Mouse (Mus musculus) mesoderm, embryonic 11.5 days (tissue): ENCODE data around the gene Mkrn1.
"Not testable (repeated sequence)": the region's sequence is repeated elsewhere in the genome, so short reads cannot be mapped to it uniquely, and the experiment has no call there.

ENCODE experiments used
- DNase-seq: peaks from one replicate; pipeline ENCODE4 v3.0.0-alpha.2; 2012; ENCODE audit warnings: low read depth, low spot score

Mkrn1 gene

DNA sequence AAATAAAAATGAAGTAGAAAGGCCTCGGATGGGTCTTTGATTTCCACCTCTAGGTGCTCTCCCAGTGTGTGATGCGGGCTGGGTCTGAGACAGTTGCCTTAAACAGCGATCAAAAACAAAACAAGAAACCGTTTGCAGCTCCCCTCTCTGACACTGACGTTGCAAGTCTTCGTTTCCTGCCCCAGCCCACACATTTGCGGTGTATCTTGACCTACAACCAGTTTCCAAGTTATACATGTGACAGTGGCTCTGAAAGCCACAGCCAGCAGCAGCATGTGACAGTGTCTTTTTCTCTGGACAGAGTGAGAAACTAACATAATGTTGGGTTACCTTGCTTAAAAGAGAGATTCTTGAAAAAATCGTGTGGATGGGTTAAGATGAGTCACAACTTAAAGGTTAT lies 40.5 kb downstream of the Mkrn1 start:
- DNase-seq: no peak

GRCm38 (mm10) chr6:39379224-39379623 lies 41.0 kb downstream of the Mkrn1 start:
- DNase-seq: no peak

GRCm38 (mm10) chr6:39378161-39378835 lies 42.0 kb downstream of the Mkrn1 start:
- DNase-seq: not testable (repeated sequence)

GRCm38 (mm10) chr6:39377311-39377827 lies 42.9 kb downstream of the Mkrn1 start, which contains the start of gene Slc37a3:
Gene Slc37a3, minus strand, starts transcription at chr6:39377675.
- DNase-seq: peak; percentile 84

DNA sequence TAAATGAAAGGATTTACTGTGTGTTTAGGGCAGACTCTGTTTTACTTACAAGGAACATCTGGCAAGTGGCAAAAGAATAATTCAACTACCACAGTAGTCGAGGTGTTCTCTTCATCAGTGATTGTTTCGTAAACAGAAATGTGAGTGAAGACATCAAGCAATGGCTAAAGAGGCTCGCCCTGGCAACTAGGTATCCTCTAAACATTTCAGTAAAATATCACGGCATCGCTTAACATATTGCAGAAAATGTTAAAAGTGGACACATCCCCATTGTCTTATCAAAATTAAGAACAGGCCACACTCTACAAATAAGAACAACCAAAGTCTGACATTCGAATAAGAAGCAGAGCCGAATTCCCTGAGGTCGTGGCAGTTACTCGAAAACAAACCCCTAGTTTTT lies 43.5 kb downstream of the Mkrn1 start:
- no peak for DNase-seq

- peak; percentile 76 for DNase-seq
Observed at GRCm38 (mm10) chr6:39373301-39373955, 46.8 kb downstream of the Mkrn1 start.

DNA sequence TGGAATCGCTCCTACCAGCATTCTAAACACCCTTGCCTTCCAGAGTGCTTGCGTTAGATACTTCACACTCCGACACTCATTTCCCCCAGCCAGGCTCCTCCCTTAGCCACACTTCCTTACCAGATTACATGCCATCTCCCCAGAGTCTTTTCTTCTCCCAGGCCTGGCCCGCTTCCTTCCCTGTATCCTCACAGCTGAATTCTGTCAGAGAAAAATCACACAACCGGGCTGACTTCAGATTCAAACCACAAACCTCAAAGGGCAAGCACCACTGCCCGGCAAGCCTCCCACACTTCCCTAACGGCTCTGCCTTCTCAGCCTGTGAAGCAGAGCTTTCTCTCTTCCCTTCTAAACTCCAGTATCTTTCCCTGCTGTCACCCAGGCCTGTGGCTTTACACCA lies 47.5 kb downstream of the Mkrn1 start:
- DNase-seq: no peak

- DNase-seq: no peak
Observed at GRCm38 (mm10) chr6:39372042-39372441, 48.2 kb downstream of the Mkrn1 start.

- DNase-seq: no peak
Observed at GRCm38 (mm10) chr6:39369631-39370030, 50.6 kb downstream of the Mkrn1 start.

DNA sequence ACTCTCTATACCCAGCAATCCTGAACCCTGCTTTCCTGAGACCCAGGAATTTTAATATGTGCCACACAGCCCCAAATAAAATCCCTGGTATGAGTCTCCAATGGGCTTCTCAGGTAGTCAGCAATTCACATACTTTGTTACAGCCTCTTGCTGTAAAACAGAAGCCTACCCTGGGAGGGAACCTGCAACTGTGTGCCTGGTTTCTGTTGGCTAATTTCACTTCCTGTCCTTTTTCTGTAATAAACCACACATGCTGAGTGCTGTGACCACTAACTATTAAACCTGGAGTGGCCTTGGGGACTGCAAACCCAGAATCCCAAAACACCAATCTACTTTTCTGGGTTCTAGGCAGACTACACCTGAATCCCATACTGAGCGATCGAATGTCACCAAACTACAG lies 57.6 kb downstream of the Mkrn1 start:
- no peak for DNase-seq

- DNase-seq: not testable (repeated sequence)
Observed at GRCm38 (mm10) chr6:39359207-39359606, 61.1 kb downstream of the Mkrn1 start.

DNA sequence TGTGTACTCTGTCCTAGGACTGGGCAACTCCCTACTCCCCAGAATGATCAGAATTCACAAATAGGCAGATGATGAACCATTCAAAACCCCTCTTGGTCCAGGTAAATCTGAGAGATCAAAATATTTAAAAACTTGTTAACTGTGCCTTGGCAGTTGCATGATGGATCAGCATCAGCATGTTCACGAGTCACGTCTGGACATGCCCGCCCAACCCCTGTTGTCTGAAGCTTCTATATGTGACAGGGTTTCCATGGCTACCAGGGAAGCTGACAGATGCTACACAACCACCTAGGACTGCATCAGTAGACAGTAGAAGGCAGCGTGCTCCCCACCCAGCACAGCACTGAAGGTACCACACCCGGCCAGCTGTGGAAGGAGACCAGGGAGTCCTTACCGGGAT lies 71.3 kb downstream of the Mkrn1 start:
- no peak for DNase-seq

- no peak for DNase-seq
Observed at GRCm38 (mm10) chr6:39347880-39348814, 72.1 kb downstream of the Mkrn1 start.
